Mouse (Mus musculus) ES-Bruce4 (cell line): Measurements from ENCODE around the gene Ptbp2.

Experiments
- CTCF ChIP-seq: IDR thresholded peaks from one replicate; pipeline ENCODE4 v1.8.1; 2011; ENCODE audit warnings: low read depth, low read length
- EP300 ChIP-seq: IDR thresholded peaks from 2 replicates; pipeline ENCODE4 v1.6.1; 2011; ENCODE audit warnings: low read depth, low read length; ENCODE audit not compliant: insufficient read depth
- POLR2A ChIP-seq: IDR thresholded peaks from one replicate; pipeline ENCODE4 v1.8.1; 2011; ENCODE audit warnings: low read length; ENCODE audit not compliant: insufficient read depth

DNA sequence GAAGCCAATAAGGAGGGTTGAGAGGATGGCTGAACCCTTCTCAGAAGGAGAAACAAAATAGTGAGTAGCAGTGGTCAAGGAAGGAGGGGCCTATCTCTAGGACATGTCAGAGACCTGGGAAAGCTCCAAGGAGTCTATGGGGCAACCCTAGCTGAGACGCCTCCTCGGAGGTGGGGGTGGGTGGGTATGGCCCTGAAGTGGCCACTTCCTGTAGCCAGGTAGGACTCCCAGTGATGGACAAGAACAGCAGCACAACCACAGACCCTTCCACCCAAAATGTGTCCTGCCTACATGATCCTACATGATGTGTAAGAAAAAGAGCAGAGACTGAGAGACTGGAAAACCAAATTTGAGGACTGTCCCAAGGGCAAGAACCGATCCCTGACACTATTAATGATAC, 72.8 kb downstream of the Ptbp2 start:
- TF ChIP-seq CTCF = no peak
- no peak for TF ChIP-seq POLR2A
- no peak for TF ChIP-seq EP300
